Mouse (Mus musculus): ENCODE measurements at regions not wholly inside any gene's neighbourhood (a gene's known extent, or its start where the extent isn't known, plus 50 kb on each side); places are given as distances from the start of the nearest gene placed in this dataset.
A peak's percentile ranks its signal among the peaks of the same experiment; 100 is the strongest.

GRCm38 (mm10) chr4:30408525-30408924 is 1555.4 kb upstream of the Map3k7 start:
- H3K27ac ChIP-seq = no peak overlapping the region
- 76% methylated on average over 2 of the region's 2 CpGs for WGBS

DNA sequence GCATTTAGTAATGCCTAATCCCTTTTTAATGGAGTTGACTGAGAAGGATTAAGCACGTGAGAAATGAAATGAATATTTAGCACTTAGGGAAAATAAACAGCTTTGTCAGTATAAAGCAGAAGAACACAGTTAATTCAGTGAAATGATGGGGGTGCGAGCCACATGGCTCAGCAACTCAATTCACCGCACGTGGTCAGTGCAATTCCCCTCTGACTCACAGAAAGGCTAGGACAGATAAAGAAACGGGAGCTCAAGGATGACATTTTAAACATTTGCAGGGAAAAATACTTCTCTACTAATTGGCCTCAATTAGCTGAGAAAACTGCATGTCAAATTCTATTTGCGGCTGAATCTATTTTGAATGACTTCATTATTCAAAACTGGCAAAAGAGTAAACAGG is 1516.3 kb upstream of the Map3k7 start:
- Histone ChIP-seq H3K27me3 (replicated peaks) (no peaks in the 10 kb centered on the region), H3K4me2 (replicated peaks) (no peak overlapping the region), H3K9me3 (no peaks in the 10 kb centered on the region), H3K27ac (no peak overlapping the region), H3K4me3 (no peak overlapping the region), H3K36me3 (no peaks in the 10 kb centered on the region), H3K9ac (no peak overlapping the region), H3K4me1 (no peaks in the 10 kb centered on the region)
- ATAC-seq (ENCODE audit: low FRiP score, low read depth) = no peak
- WGBS = 79% methylated on average over 6 of the region's 6 CpGs

More at GRCm38 (mm10) chr4:30408525-30408924, 1555.4 kb upstream of the Map3k7 start:
- Histone ChIP-seq H3K9ac (no peak overlapping the region), H3K4me2 (replicated peaks) (no peak overlapping the region), H3K9me3 (no peaks in the 10 kb centered on the region), H3K36me3 (no peaks in the 10 kb centered on the region), H3K4me1 (no peaks in the 10 kb centered on the region), H3K4me3 (no peak overlapping the region), H3K27me3 (replicated peaks) (no peaks in the 10 kb centered on the region)
- ATAC-seq (ENCODE audit: low FRiP score, low read depth) = no peak

DNA sequence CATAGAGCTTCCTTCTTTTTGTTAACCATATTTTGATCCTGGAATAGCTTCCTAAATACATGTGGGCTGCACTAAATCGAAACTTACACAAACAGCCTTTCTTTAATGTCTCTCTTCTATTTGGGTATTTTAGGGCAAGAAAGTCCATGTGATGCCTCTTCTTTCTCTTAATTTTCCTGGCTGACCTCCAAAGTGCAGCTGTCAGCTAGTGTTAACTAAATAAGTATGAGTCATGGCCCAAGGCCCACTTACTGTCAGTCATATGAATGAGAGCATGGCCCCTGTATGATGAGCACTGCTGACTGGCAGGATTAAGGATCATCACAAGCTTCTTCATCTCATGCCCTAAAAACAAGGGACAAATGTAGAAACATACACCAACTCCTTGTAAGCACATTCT is 1513.5 kb upstream of the Map3k7 start:
- no peaks in the 10 kb centered on the region for H3K36me3 ChIP-seq
- H3K9ac ChIP-seq = no peak overlapping the region
- ATAC-seq (ENCODE audit: low FRiP score, low read depth) = no peak
- H3K4me3 ChIP-seq = no peak overlapping the region
- H3K4me1 ChIP-seq = no peaks in the 10 kb centered on the region
- H3K4me2 ChIP-seq (replicated peaks) = no peak overlapping the region
- no peak overlapping the region for H3K27ac ChIP-seq
- H3K9me3 ChIP-seq = no peaks in the 10 kb centered on the region
- WGBS = 89% methylated on average over 1 of the region's 1 CpGs
- H3K27me3 ChIP-seq (replicated peaks) = no peaks in the 10 kb centered on the region

- H3K4me2 ChIP-seq (replicated peaks) = no peak overlapping the region
- H3K36me3 ChIP-seq = no peaks in the 10 kb centered on the region
- peak; percentile 74 for ATAC-seq (ENCODE audit: low FRiP score, low read depth)
- 75% methylated on average over 4 of the region's 4 CpGs for WGBS
- H3K27me3 ChIP-seq (replicated peaks) = no peaks in the 10 kb centered on the region
- H3K4me3 ChIP-seq = no peak overlapping the region
- H3K4me1 ChIP-seq = no peaks in the 10 kb centered on the region
- H3K9me3 ChIP-seq = no peaks in the 10 kb centered on the region
- no peak overlapping the region for H3K9ac ChIP-seq
- H3K27ac ChIP-seq = no peak overlapping the region
Measured at GRCm38 (mm10) chr4:30467336-30467933, 1496.5 kb upstream of the Map3k7 start.

- ATAC-seq (ENCODE audit: low FRiP score, low read depth) = no peak
- WGBS = 14% methylated on average over 1 of the region's 1 CpGs
Measured at GRCm38 (mm10) chr4:30476621-30477020, 1487.3 kb upstream of the Map3k7 start.

GRCm38 (mm10) chr4:30500067-30500670 is 1463.7 kb upstream of the Map3k7 start:
- Histone ChIP-seq H3K4me2 (replicated peaks) (no peak overlapping the region), H3K4me1 (peaks cover 4% of the 10 kb centered on the region; the same call in 1 of the 2 replicates), H3K4me3 (no peak overlapping the region), H3K9me3 (no peaks in the 10 kb centered on the region), H3K9ac (no peak overlapping the region), H3K27ac (no peak overlapping the region), H3K27me3 (replicated peaks) (no peaks in the 10 kb centered on the region), H3K36me3 (no peaks in the 10 kb centered on the region)
- 0 out of 2 replicates have a peak, but pooled peaks have one; percentile 29 for ATAC-seq (ENCODE audit: low FRiP score, low read depth)
- 20% methylated on average over 1 of the region's 1 CpGs for WGBS

More at GRCm38 (mm10) chr4:30476621-30477020, 1487.3 kb upstream of the Map3k7 start:
- H3K4me2 ChIP-seq (replicated peaks) = no peak overlapping the region
- H3K36me3 ChIP-seq = no peaks in the 10 kb centered on the region
- no peak overlapping the region for H3K4me3 ChIP-seq
- H3K9ac ChIP-seq = no peak overlapping the region
- no peaks in the 10 kb centered on the region for H3K9me3 ChIP-seq
- no peaks in the 10 kb centered on the region for H3K4me1 ChIP-seq
- no peaks in the 10 kb centered on the region for H3K27me3 ChIP-seq (replicated peaks)
- H3K27ac ChIP-seq = no peak overlapping the region
